Mouse (Mus musculus): ENCODE data around the gene Auts2.

Auts2 gene

GRCm38 (mm10) chr5:132089496-132090250, 453.5 kb downstream of the Auts2 start:
- no peak for DNase-seq (ENCODE audit: low spot score in 2 of 2)

GRCm38 (mm10) chr5:132088585-132088984, 454.6 kb downstream of the Auts2 start:
- DNase-seq (ENCODE audit: low spot score in 2 of 2), result no peak

- DNase-seq (ENCODE audit: low spot score in 2 of 2), result no peak
These were observed 459.3 kb downstream of the Auts2 start for GRCm38 (mm10) chr5:132083753-132084326.

GRCm38 (mm10) chr5:132075942-132076341, 467.2 kb downstream of the Auts2 start:
- DNase-seq (ENCODE audit: low spot score in 2 of 2), result no peak

- DNase-seq (ENCODE audit: low spot score in 2 of 2), result no peak
These were observed 468.3 kb downstream of the Auts2 start for GRCm38 (mm10) chr5:132074724-132075374.

- DNase-seq (ENCODE audit: low spot score in 2 of 2), result no peak
These were observed 468.8 kb downstream of the Auts2 start for GRCm38 (mm10) chr5:132074360-132074723.

- DNase-seq (ENCODE audit: low spot score in 2 of 2), result no peak
These were observed 469.3 kb downstream of the Auts2 start for GRCm38 (mm10) chr5:132073677-132074359.

GRCm38 (mm10) chr5:132072356-132072755, 470.8 kb downstream of the Auts2 start:
- no peak for DNase-seq (ENCODE audit: low spot score in 2 of 2)

- DNase-seq (ENCODE audit: low spot score in 2 of 2), result no peak
These were observed 475.1 kb downstream of the Auts2 start for GRCm38 (mm10) chr5:132067750-132068739.

- DNase-seq (ENCODE audit: low spot score in 2 of 2), result no peak
These were observed 483.0 kb downstream of the Auts2 start for GRCm38 (mm10) chr5:132060116-132060515.

- no peak for DNase-seq (ENCODE audit: low spot score in 2 of 2)
These were observed 490.5 kb downstream of the Auts2 start for GRCm38 (mm10) chr5:132052637-132053036.

GRCm38 (mm10) chr5:132039584-132039983, 503.6 kb downstream of the Auts2 start:
- DNase-seq (ENCODE audit: low spot score in 2 of 2), result no peak

- DNase-seq (ENCODE audit: low spot score in 2 of 2), result no peak
These were observed 509.4 kb downstream of the Auts2 start for GRCm38 (mm10) chr5:132033491-132034350.

GRCm38 (mm10) chr5:132030941-132031531, 512.1 kb downstream of the Auts2 start:
- no peak for DNase-seq (ENCODE audit: low spot score in 2 of 2)

- no peak for DNase-seq (ENCODE audit: low spot score in 2 of 2)
These were observed 513.5 kb downstream of the Auts2 start for GRCm38 (mm10) chr5:132029638-132030037.

GRCm38 (mm10) chr5:132029038-132029437, 514.1 kb downstream of the Auts2 start:
- no peak for DNase-seq (ENCODE audit: low spot score in 2 of 2)

- DNase-seq (ENCODE audit: low spot score in 2 of 2), result no peak
These were observed 515.2 kb downstream of the Auts2 start for GRCm38 (mm10) chr5:132027859-132028498.

GRCm38 (mm10) chr5:132013296-132013695, 529.8 kb downstream of the Auts2 start:
- DNase-seq (ENCODE audit: low spot score in 2 of 2), result no peak

- no peak for DNase-seq (ENCODE audit: low spot score in 2 of 2)
These were observed 531.3 kb downstream of the Auts2 start for GRCm38 (mm10) chr5:132011795-132012194.
